Mouse (Mus musculus) neural tube, embryonic 12.5 days (tissue): ENCODE measurements around the gene Zfp341. TPM values are rescaled to one million over a fixed set of nuclear protein-coding genes. Genes with fewer than 3 reads are reported as not detected.

Source experiments
- ATAC-seq: fragments of 200-750 bp; cut with Nextera tagmentation; 2 replicates; pipeline ENCODE4 v1.8.0; 2017; ENCODE audit warnings: low read depth, mild to moderate bottlenecking, moderate TSS enrichment, moderate library complexity; ENCODE audit not compliant: low FRiP score
- H3K27ac ChIP-seq: fragments of 300-500 bp; sonication (generic); 2 replicates; pipeline ENCODE4 v1.5.1; 2016
- H3K27me3 ChIP-seq: fragments of 300-500 bp; sonication (generic); replicated peaks from 2 replicates; pipeline ENCODE4 v1.6.1; 2016; ENCODE audit warnings: mild to moderate bottlenecking
- H3K36me3 ChIP-seq: fragments of 300-500 bp; sonication (generic); 2 replicates; pipeline ENCODE4 v1.6.1; 2016; ENCODE audit warnings: mild to moderate bottlenecking
- H3K4me1 ChIP-seq: fragments of 300-500 bp; sonication (generic); 2 replicates; pipeline ENCODE4 v1.6.1; 2016
- H3K4me2 ChIP-seq: fragments of 300-500 bp; sonication (generic); replicated peaks from 2 replicates; pipeline ENCODE4 v1.6.1; 2016; ENCODE audit warnings: mild to moderate bottlenecking
- H3K4me3 ChIP-seq: fragments of 300-500 bp; sonication (generic); 2 replicates; pipeline ENCODE4 v1.5.1; 2016
- H3K9ac ChIP-seq: fragments of 300-500 bp; sonication (generic); 2 replicates; pipeline ENCODE4 v1.6.1; 2016; ENCODE audit warnings: mild to moderate bottlenecking
- H3K9me3 ChIP-seq: fragments of 300-500 bp; sonication (generic); 2 replicates; pipeline ENCODE4 v1.6.1; 2016; ENCODE audit warnings: mild to moderate bottlenecking
- WGBS: fragments of 180-500 bp; shearing (Covaris S2); methylation state at CpG from one replicate; pipeline ENCODE4 v1.1.7; 2016; 5-methylcytosine and 5-hydroxymethylcytosine counted together
- polyA plus RNA-seq: library from polyadenylated mRNA; unstranded; fragments of >200 nt; fragmentation: Nextera tagmentation; extraction: Ambion mirVana; gene quantifications from 2 replicates; pipeline ENCODE4 v1.2.1, GENCODE M21; 2016

The Zfp341 gene
- polyA plus RNA-seq, 1 experiment from 2014 or later: 1.1 TPM

DNA sequence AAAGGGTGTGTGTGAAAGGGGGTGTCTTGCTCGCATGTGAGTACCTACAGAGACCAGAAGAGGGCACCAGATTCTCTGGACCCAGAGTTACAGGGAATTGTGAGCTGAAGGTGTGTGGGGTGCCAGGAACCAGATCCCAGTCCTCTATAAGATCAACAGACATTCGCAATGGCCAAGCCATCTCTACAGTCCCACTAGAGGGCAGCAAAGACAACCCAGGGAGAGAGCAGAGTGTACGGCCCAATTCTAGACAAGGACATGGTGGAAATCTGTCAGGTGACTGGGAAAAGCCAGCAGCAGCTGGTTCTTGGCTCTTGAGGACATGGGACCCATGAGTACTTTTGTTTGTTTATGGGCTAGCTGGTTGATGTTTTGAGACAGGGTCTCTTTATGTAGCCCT, 20.1 kb upstream of the Zfp341 start:
- Histone ChIP-seq H3K36me3 (peaks cover 4% of the 10 kb centered on the region; the same call in 1 of the 2 replicates), H3K9ac (no peak overlapping the region), H3K4me2 (no peak overlapping the region), H3K27ac (no peak overlapping the region), H3K4me1 (no peaks in the 10 kb centered on the region), H3K9me3 (no peaks in the 10 kb centered on the region), H3K4me3 (no peak overlapping the region), H3K27me3 (no peaks in the 10 kb centered on the region)
- 70% methylated on average over 3 of the region's 3 CpGs for WGBS
- ATAC-seq: no peak

DNA sequence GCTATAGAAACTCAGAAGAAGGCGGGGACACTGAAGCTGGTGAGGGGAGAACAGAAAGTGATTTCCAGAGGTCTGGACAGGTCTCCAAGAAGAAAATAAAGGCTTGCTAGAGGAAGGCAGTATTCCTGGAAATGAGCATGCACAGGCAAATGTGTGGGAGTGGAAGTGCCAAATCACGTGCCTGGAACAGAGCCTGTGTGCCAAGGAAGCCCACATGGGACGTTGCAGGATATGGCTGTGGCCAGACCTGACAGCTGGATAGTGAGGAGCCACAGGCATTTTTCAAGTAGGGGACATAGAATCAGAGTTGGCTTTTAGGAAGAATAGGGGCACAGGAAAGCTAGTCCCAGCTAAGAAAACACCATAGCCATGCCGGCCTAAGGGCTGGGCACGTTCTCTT, 17.3 kb upstream of the Zfp341 start:
- Histone ChIP-seq H3K4me3 (no peak overlapping the region), H3K9ac (no peak overlapping the region), H3K36me3 (peaks cover 4% of the 10 kb centered on the region; the same call in 1 of the 2 replicates), H3K9me3 (no peaks in the 10 kb centered on the region), H3K27me3 (no peaks in the 10 kb centered on the region), H3K4me1 (no peaks in the 10 kb centered on the region), H3K27ac (no peak overlapping the region), H3K4me2 (no peak overlapping the region)
- 84% methylated on average over 5 of the region's 5 CpGs for WGBS
- no peak for ATAC-seq

DNA sequence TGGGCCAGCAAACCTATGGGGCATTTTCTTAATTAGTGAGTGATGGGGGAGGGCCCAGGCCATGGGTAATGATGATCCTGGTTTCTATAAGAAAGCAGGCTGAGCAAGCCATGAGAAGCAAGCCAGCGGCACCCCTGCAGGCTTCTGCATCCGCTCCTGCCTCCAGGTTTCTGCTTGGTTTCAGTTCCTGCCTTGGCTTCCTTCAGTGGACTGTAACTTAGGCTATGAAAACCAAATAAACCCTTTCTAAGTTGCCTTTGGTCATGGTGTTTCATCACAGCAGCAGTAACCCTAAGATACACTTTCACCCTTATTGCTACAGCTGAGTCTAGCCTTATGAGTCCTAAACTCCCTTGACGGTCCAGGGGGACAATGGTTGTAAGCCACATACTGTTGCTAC, 15.7 kb upstream of the Zfp341 start:
- H3K27ac ChIP-seq: no peak overlapping the region
- H3K36me3 ChIP-seq: peaks cover 4% of the 10 kb centered on the region; the same call in 1 of the 2 replicates
- H3K4me3 ChIP-seq: no peak overlapping the region
- no peaks in the 10 kb centered on the region for H3K4me1 ChIP-seq
- H3K9me3 ChIP-seq: no peaks in the 10 kb centered on the region
- H3K4me2 ChIP-seq: no peak overlapping the region
- H3K27me3 ChIP-seq: no peaks in the 10 kb centered on the region
- WGBS: 91% methylated on average over 3 of the region's 3 CpGs
- no peak for ATAC-seq
- H3K9ac ChIP-seq: no peak overlapping the region

DNA sequence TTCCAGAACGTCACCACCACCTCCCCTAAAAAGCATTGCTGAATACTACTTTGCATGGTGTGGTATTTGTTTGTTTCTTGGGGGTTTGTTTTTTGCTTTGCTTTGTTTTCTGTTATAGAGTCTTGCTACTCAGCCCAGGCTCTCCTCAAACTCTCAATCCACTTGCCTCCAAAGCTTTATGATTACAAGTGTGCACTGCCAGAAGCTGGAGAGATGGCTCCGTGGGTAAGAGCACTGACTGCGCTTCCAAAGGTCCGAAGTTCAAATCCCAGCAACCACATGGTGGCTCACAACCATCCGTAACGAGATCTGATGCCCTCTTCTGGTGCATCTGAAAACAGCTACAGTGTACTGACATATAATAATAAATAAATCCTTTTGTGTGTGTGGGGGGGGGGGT, 12.5 kb upstream of the Zfp341 start:
- H3K27me3 ChIP-seq: no peaks in the 10 kb centered on the region
- H3K4me3 ChIP-seq: no peak overlapping the region
- H3K9ac ChIP-seq: no peak overlapping the region
- ATAC-seq: no peak
- H3K36me3 ChIP-seq: no peaks in the 10 kb centered on the region
- no peak overlapping the region for H3K27ac ChIP-seq
- WGBS: 67% methylated on average over 6 of the region's 6 CpGs
- H3K4me1 ChIP-seq: peaks cover 6% of the 10 kb centered on the region
- H3K9me3 ChIP-seq: no peaks in the 10 kb centered on the region
- H3K4me2 ChIP-seq: no peak overlapping the region

DNA sequence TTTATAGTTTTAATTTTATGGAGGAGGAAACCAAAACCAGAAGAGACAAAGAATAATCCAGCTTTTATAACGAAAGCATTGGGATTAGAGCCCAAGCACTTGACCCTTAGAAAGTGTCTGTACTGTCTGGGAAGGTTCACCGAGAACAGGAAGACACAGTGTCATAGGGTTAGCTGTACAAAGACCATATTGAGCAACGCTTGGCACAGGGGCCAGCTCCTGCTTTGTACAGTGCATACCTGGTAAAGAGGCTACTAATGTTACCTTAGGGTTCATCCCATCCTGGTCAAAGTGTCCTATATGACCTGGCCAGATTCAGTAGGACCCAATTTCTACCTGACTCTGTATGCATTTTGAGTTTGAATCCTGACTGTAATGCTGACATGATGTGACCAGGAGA, 11.8 kb upstream of the Zfp341 start:
- peaks cover 6% of the 10 kb centered on the region for H3K4me1 ChIP-seq
- H3K27me3 ChIP-seq: no peaks in the 10 kb centered on the region
- no peak overlapping the region for H3K27ac ChIP-seq
- H3K36me3 ChIP-seq: no peaks in the 10 kb centered on the region
- no peaks in the 10 kb centered on the region for H3K9me3 ChIP-seq
- no peak overlapping the region for H3K4me2 ChIP-seq
- H3K4me3 ChIP-seq: no peak overlapping the region
- no peak overlapping the region for H3K9ac ChIP-seq
- WGBS: 70% methylated on average over 3 of the region's 3 CpGs
- no peak for ATAC-seq

DNA sequence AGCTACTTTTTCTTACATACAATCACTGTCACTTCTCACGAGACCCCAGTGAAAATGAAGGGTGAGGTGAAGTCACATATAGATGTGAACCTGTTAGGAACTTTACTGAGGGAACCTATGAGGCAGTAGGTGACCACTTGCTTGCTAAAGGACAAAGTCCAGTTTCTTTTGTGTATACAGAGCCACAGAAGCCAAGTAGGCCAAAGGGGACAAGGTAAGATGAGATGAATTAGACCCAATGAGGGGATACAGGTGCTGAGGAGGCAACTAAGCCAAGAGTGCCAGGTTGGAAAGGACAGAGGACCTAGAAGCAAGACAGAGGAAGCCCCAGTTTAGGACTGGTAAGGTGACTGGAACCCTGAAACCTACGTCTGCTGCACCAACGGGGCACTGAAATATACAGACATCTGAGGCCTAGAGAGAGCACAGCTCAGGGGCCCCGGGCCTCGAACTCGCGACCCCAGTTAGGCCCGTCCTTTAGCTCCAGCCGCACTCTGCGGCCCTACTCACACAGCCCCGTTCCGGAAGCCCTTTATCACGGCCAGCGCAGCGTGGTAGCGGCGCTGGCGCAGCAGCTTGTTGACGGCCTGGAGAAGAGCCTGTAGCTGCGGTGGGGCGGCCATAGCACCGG, 10.0 kb upstream of the Zfp341 start:
- H3K27ac ChIP-seq: no peak overlapping the region
- no peak for ATAC-seq
- peak overlapping the region; percentile 72 for H3K4me3 ChIP-seq
- peak overlapping the region; percentile 75 for H3K9ac ChIP-seq
- no peaks in the 10 kb centered on the region for H3K27me3 ChIP-seq
- WGBS: 17% methylated on average over 22 of the region's 22 CpGs
- peak overlapping the region; percentile 76 for H3K4me2 ChIP-seq
- no peaks in the 10 kb centered on the region for H3K36me3 ChIP-seq
- H3K9me3 ChIP-seq: no peaks in the 10 kb centered on the region
- peaks cover 6% of the 10 kb centered on the region for H3K4me1 ChIP-seq

DNA sequence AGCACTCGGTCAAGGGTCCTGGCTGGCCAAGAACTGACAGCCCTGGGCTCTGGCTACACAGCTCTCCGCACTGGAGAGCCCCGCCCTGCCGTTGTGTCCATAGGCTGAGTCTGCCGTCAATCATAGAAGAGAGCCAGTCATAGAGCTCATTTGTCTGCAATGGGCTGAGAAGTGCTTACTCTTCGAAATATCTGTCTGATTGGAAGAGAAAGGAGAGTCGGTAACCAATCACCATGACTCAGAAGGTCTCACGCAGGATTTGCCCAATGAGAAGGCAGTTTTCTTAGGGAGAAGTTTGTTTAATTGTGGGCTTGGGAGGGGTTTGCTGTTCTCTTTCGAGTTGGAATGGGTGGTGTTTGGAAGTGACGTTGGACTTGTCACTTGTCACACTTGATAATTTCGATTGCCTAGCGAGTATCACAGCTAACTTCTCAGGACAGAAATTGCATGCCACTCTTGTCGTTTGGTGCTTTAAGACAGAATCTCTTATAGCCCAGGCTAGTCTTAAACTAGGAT, 9.4 kb upstream of the Zfp341 start, which contains the start of gene Pxmp4:
Pxmp4 (minus strand) TSS at position 71 of the 516 bp plus-strand sequence.
- H3K4me1 ChIP-seq: peaks cover 6% of the 10 kb centered on the region
- WGBS: under 1% methylated on average over 13 of the region's 13 CpGs
- no peaks in the 10 kb centered on the region for H3K36me3 ChIP-seq
- H3K9me3 ChIP-seq: no peaks in the 10 kb centered on the region
- peak within 1 kb of the TSS; percentile 72 for H3K4me3 ChIP-seq
- H3K4me2 ChIP-seq: peak within 1 kb of the TSS; percentile 76
- ATAC-seq: peak; percentile 100
- no peaks in the 10 kb centered on the region for H3K27me3 ChIP-seq
- no peak within 1 kb of the TSS for H3K27ac ChIP-seq
- peak within 1 kb of the TSS; percentile 75 for H3K9ac ChIP-seq

DNA sequence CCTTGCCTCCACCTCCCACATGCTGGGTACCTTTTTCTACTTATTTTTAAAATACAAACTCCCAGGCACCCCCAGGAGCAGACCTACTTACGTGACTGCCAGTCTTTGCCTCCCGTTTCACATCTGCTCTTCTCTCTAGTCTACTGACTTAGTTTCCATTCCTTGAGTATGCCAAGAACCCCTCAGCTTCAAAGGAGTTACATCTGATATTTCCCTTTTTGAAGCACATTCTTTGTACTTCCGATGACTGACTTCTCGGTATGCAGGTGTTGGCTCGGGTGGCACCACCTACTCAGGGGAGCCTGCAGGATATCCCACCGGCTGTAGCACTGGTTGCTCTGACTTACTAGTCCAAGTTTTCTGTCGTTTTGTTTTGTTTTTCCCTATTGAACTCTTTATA, 8.9 kb upstream of the Zfp341 start:
- Histone ChIP-seq H3K4me1 (peaks cover 6% of the 10 kb centered on the region), H3K36me3 (no peaks in the 10 kb centered on the region), H3K4me2 (peak overlapping the region; percentile 76), H3K27me3 (no peaks in the 10 kb centered on the region), H3K9ac (no peak overlapping the region), H3K27ac (no peak overlapping the region), H3K4me3 (0 out of 2 replicates have a peak overlapping the region, but pooled peaks have one; percentile 8), H3K9me3 (no peaks in the 10 kb centered on the region)
- ATAC-seq: no peak
- 40% methylated on average over 7 of the region's 7 CpGs for WGBS

DNA sequence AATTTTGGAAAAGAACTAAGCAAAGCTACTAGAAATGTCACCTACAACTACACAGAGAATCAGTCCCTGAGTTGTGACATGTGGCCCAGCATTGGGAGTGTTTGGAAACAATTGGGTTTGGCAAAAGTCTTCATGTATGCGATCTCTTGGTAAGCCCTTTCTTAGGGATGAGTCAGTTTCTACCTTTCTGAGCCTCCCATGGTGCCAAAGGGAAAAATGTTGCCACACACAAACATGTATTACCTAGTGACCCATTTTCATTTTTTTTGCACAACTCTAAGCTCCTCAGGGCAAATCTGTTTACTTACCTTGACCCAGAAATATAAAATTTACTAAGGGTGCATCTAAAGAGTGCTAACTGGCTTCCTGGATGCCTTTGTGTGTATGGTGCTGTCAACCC, 6.1 kb upstream of the Zfp341 start:
- WGBS: 89% methylated on average over 1 of the region's 1 CpGs

DNA sequence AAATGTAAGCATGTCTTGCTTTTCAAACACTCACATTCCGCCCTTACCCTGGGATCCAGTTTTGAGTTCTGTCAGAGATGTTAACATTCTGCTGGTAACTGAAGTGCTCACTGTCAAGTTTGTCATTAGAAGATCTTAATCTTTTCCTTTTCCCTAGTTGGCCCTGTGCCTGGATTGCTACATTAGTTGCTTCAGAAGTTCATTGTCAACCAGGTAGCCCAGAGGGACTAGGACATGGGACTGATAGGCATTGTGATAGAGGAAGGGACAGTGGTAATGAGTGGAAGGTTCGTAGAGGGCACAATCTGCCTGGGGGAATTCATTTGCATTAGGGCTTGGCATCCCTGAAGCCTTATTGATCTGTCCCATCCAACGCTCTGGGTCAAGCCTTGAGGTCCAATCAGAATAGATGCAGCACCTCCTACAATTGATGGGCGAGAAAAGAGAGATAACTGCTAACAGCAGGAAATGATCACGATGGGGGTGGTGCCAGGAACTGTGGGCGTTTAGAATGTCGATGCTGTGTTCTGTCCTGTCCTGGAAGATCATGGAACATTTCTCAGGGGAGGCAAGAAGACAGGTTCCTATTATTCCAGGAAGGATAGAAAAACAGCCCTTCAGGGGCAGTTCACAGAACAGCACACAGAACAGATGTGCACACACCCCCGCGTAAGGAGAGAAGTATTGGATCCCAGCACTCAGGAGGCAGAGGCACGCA, 3.9 kb upstream of the Zfp341 start:
- no peak overlapping the region for H3K27ac ChIP-seq
- H3K9me3 ChIP-seq: no peaks in the 10 kb centered on the region
- no peak overlapping the region for H3K4me2 ChIP-seq
- H3K27me3 ChIP-seq: no peaks in the 10 kb centered on the region
- H3K4me1 ChIP-seq: peaks cover 5% of the 10 kb centered on the region; the same call in 1 of the 2 replicates
- H3K4me3 ChIP-seq: no peak overlapping the region
- no peak for ATAC-seq
- H3K36me3 ChIP-seq: no peaks in the 10 kb centered on the region
- H3K9ac ChIP-seq: no peak overlapping the region
- 65% methylated on average over 10 of the region's 10 CpGs for WGBS

More for the DNA sequence above, 6.1 kb upstream of the Zfp341 start:
- H3K27me3 ChIP-seq: no peaks in the 10 kb centered on the region
- no peak overlapping the region for H3K4me2 ChIP-seq
- ATAC-seq: no peak
- H3K27ac ChIP-seq: no peak overlapping the region
- no peaks in the 10 kb centered on the region for H3K9me3 ChIP-seq
- no peaks in the 10 kb centered on the region for H3K36me3 ChIP-seq
- H3K4me1 ChIP-seq: peaks cover 6% of the 10 kb centered on the region
- H3K9ac ChIP-seq: no peak overlapping the region
- H3K4me3 ChIP-seq: no peak overlapping the region

DNA sequence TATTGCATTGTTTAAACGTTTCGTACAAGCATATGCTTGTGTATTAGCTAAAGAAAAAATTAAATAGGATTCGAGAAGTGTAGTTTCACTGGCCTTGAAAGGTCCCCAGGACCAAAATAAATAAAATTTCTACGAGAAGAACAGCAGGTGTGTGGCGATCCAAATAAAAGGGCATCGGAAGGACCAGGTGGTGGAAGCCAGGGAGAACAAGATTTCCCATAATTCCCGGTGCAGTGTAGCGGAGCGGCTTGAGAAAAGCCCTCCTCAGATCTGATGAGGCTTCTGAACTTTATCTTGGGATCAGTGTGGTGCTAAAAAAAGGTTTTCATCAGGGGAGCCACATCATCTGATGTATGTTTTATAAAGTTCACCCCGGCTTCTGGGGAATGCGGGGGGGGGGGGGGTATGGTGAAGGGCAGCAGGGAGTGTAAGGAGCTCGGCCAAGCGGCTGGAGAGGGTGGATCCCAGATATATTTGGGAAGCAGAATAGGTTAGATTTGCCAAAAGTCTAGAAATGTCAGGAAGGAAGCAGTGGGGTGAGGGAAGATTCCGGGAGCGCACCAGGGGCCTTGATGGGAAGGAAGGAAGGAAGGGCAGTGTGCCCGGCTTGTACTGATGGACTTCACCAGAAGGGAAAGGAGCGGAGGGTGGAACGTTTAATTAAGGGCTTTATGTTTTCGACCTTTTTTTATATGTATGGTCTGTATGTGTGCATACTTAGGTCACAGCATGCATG, 1.9 kb downstream of the Zfp341 start:
- H3K36me3 ChIP-seq: no peaks in the 10 kb centered on the region
- ATAC-seq: no peak
- H3K4me2 ChIP-seq: peak overlapping the region; percentile 69
- H3K9ac ChIP-seq: no peak overlapping the region
- H3K9me3 ChIP-seq: no peaks in the 10 kb centered on the region
- H3K4me3 ChIP-seq: no peak overlapping the region
- H3K4me1 ChIP-seq: peaks cover 11% of the 10 kb centered on the region; the same call in 1 of the 2 replicates
- 77% methylated on average over 19 of the region's 19 CpGs for WGBS
- H3K27ac ChIP-seq: no peak overlapping the region
- H3K27me3 ChIP-seq: no peaks in the 10 kb centered on the region

DNA sequence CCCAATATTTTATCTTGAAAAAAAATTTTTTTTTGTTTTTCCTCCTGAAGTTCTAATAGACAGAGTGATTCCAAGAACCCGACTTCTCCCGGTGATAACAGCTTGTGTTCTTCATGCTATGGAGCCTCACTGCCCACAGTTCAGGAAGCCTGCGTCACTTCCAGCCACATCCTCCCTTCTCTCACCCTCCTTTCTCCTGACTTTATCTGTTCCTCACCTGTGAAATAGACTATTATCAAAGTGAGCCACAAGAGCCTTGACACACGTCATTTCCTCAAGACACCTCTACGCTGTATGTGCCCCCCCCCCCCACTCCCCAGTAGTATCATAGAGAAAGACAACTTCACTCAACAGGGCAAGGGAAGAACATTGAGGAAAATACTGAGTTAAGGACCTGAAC, 2.6 kb downstream of the Zfp341 start:
- Histone ChIP-seq H3K27me3 (no peaks in the 10 kb centered on the region), H3K36me3 (no peaks in the 10 kb centered on the region), H3K4me3 (no peak overlapping the region), H3K4me1 (peaks cover 11% of the 10 kb centered on the region; the same call in 1 of the 2 replicates), H3K9ac (no peak overlapping the region), H3K9me3 (no peaks in the 10 kb centered on the region), H3K27ac (no peak overlapping the region), H3K4me2 (no peak overlapping the region)
- no peak for ATAC-seq
- WGBS: 93% methylated on average over 5 of the region's 5 CpGs
